Mouse (Mus musculus): Measurements from ENCODE around the gene Ahrr. TPM values are rescaled to one million over a fixed set of nuclear protein-coding genes. Genes with fewer than 3 reads are reported as not detected.

Ahrr gene
- polyA plus RNA-seq (2016; fragmentation: Nextera tagmentation; extraction: Ambion mirVana) = 1.3 and 1.6 TPM in 2 replicates

GRCm38 (mm10) chr13:74292167-74292566, at the start of gene Ahrr:
Gene Ahrr (minus strand): TSS chr13:74292331.
- WGBS = 1% methylated on average over 27 of the region's 27 CpGs
- peaks cover 19% of the 10 kb centered on the region for H3K27me3 ChIP-seq
- no peak for ATAC-seq (ENCODE audit: insufficient number of reproducible peaks, insufficient read depth, low FRiP score, low TSS enrichment, low read depth)
- H3K4me2 ChIP-seq = peak within 1 kb of the TSS; percentile 58
- H3K4me1 ChIP-seq (replicated peaks) = peaks cover 6% of the 10 kb centered on the region; the same call in 1 of the 2 replicates
- H3K27ac ChIP-seq = no peak within 1 kb of the TSS
- H3K36me3 ChIP-seq = no peaks in the 10 kb centered on the region
- no peaks in the 10 kb centered on the region for H3K9me3 ChIP-seq
- H3K9ac ChIP-seq (replicated peaks) = peak within 1 kb of the TSS; percentile 48
- H3K4me3 ChIP-seq (replicated peaks) = peak within 1 kb of the TSS; percentile 29

DNA sequence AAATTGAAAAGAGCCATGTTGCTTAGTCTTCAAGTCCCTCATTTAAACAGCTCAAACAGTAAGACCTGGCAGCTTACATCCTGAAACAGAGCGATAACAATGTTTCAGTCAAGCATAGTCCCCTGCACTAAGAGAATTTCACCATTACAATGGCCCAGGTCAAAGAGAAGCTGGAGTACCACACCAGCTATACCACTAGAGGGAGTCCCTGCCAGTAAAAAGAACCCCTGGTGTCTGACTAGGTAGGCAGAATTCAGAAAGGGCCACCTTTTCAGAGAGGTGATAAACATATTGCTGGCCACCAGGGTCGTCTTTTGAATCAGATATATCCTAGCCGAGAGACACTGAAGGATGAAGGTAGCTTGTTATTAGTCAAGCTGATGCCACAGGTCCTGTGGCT, 48.9 kb upstream of the Ahrr start:
- Histone ChIP-seq H3K9ac (replicated peaks) (no peak overlapping the region), H3K27me3 (no peaks in the 10 kb centered on the region), H3K4me1 (replicated peaks) (no peaks in the 10 kb centered on the region), H3K4me3 (replicated peaks) (no peak overlapping the region), H3K27ac (no peak overlapping the region), H3K36me3 (peaks cover 75% of the 10 kb centered on the region), H3K4me2 (no peak overlapping the region), H3K9me3 (no peaks in the 10 kb centered on the region)
- 58% methylated on average over 3 of the region's 3 CpGs for WGBS
- no peak; the same call in 1 of the 2 replicates for ATAC-seq (ENCODE audit: insufficient number of reproducible peaks, insufficient read depth, low FRiP score, low TSS enrichment, low read depth)

DNA sequence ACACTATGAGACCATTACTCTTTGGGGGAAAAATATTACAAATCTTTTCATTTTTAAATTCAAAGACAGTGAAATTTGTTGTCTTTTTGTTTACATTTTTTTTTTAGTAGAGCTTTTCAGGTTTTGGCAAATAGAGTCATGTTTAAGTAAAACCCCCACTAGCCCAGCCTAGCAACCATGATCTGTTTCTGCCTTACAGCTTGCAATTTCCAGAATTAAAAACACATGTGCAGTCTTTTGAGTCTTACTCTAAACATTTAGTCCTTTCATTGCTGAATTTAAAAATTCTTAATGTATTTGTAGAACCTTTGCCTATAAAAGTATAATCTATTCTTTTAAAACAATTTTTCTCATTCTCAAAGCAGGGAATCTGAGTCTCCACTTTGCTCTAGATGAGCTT, 37.2 kb upstream of the Ahrr start:
- H3K36me3 ChIP-seq = peaks cover 82% of the 10 kb centered on the region
- H3K4me3 ChIP-seq (replicated peaks) = no peak overlapping the region
- no peak overlapping the region for H3K9ac ChIP-seq (replicated peaks)
- H3K9me3 ChIP-seq = no peaks in the 10 kb centered on the region
- no peaks in the 10 kb centered on the region for H3K27me3 ChIP-seq
- H3K4me2 ChIP-seq = no peak overlapping the region
- no peak for ATAC-seq (ENCODE audit: insufficient number of reproducible peaks, insufficient read depth, low FRiP score, low TSS enrichment, low read depth)
- no peaks in the 10 kb centered on the region; the same call in 1 of the 2 replicates for H3K4me1 ChIP-seq (replicated peaks)
- no peak overlapping the region for H3K27ac ChIP-seq

DNA sequence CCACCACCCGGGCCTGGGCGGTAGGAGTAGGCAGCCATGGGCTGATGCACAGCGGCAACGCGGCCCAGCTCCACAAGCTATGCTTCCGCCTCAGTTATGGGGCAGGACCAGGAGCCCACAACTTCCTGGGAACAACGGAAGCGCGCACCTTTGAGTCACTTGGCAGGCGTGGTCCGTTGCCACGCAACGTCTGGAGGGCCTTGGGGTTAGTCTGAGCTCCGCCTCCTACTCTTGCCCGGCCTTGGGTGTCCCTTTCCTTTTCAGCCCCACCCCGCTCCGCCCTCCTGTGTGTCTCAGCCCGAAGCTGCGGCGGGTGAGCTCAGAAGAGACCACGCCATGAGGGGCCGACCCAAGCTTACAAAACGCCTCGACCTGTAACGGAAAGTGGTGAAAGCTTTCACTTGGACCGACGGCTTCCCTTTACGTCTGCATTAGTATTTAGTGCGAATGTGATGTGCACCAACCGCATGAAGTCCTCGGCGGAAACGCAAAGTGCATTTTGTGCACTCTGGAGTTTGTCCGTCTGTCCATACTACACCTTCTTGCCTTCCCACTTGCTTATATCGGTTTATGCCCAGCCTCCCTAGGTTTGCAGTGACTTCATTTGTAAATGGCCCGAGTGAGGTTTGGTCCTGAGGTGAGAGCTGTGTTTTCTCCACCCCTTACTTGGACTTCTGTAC, 25.2 kb upstream of the Ahrr start, which contains the start of gene Pdcd6:
TSS of gene Pdcd6 (minus strand) at position 411 of the 680 bp plus-strand sequence.
- peak; percentile 99 for ATAC-seq (ENCODE audit: insufficient number of reproducible peaks, insufficient read depth, low FRiP score, low TSS enrichment, low read depth)
- WGBS = under 1% methylated on average over 36 of the region's 36 CpGs
- H3K4me3 ChIP-seq (replicated peaks) = peak within 1 kb of the TSS; percentile 91
- no peaks in the 10 kb centered on the region for H3K27me3 ChIP-seq
- peaks cover 12% of the 10 kb centered on the region for H3K4me1 ChIP-seq (replicated peaks)
- peak within 1 kb of the TSS; percentile 81 for H3K9ac ChIP-seq (replicated peaks)
- peak within 1 kb of the TSS; percentile 69 for H3K27ac ChIP-seq
- peak within 1 kb of the TSS; percentile 80 for H3K4me2 ChIP-seq
- H3K9me3 ChIP-seq = no peaks in the 10 kb centered on the region
- peaks cover 35% of the 10 kb centered on the region for H3K36me3 ChIP-seq

- peak overlapping the region; percentile 69 for H3K27ac ChIP-seq
- no peaks in the 10 kb centered on the region for H3K9me3 ChIP-seq
- H3K4me1 ChIP-seq (replicated peaks) = peaks cover 12% of the 10 kb centered on the region
- H3K9ac ChIP-seq (replicated peaks) = peak overlapping the region; percentile 81
- peak overlapping the region; percentile 80 for H3K4me2 ChIP-seq
- ATAC-seq (ENCODE audit: insufficient number of reproducible peaks, insufficient read depth, low FRiP score, low TSS enrichment, low read depth) = peak; percentile 62; the same call in 1 of the 2 replicates
- WGBS = 4% methylated on average over 15 of the region's 15 CpGs
- H3K4me3 ChIP-seq (replicated peaks) = peak overlapping the region; percentile 91
- H3K27me3 ChIP-seq = no peaks in the 10 kb centered on the region
- peaks cover 29% of the 10 kb centered on the region for H3K36me3 ChIP-seq
These were observed 24.6 kb upstream of the Ahrr start for GRCm38 (mm10) chr13:74316789-74317169.

- no peak overlapping the region for H3K27ac ChIP-seq
- H3K4me1 ChIP-seq (replicated peaks) = peaks cover 12% of the 10 kb centered on the region
- ATAC-seq (ENCODE audit: insufficient number of reproducible peaks, insufficient read depth, low FRiP score, low TSS enrichment, low read depth) = no peak
- H3K4me3 ChIP-seq (replicated peaks) = peak overlapping the region; percentile 91
- WGBS = 25% methylated on average over 4 of the region's 4 CpGs
- H3K36me3 ChIP-seq = peaks cover 25% of the 10 kb centered on the region
- H3K4me2 ChIP-seq = peak overlapping the region; percentile 80
- H3K9me3 ChIP-seq = no peaks in the 10 kb centered on the region
- H3K27me3 ChIP-seq = no peaks in the 10 kb centered on the region
- H3K9ac ChIP-seq (replicated peaks) = peak overlapping the region; percentile 81
These were observed 24.3 kb upstream of the Ahrr start for GRCm38 (mm10) chr13:74316386-74316785.

DNA sequence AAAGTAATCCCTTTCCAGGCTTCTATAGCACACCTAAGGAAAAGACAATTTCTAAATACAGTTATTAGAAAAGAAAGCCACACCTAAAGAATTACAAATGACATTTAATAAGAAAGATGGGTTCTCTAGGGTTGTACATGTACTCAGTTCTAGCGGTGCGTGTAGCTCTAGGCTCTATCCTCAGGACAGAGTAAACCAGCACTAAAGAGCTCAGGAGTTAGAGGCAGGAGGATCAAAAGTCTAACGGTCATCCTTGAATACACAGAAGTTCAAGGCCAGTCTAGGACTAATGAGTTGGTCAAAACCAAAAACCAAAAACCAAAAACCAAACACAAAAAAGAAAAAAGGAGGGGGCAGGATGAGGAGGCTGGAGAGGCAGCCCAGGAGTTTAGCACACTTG, 22.5 kb upstream of the Ahrr start:
- no peaks in the 10 kb centered on the region for H3K9me3 ChIP-seq
- no peak for ATAC-seq (ENCODE audit: insufficient number of reproducible peaks, insufficient read depth, low FRiP score, low TSS enrichment, low read depth)
- H3K4me1 ChIP-seq (replicated peaks) = peaks cover 12% of the 10 kb centered on the region
- no peak overlapping the region for H3K4me2 ChIP-seq
- peaks cover 25% of the 10 kb centered on the region for H3K36me3 ChIP-seq
- H3K9ac ChIP-seq (replicated peaks) = no peak overlapping the region
- no peak overlapping the region for H3K27ac ChIP-seq
- 96% methylated on average over 3 of the region's 3 CpGs for WGBS
- H3K27me3 ChIP-seq = no peaks in the 10 kb centered on the region
- H3K4me3 ChIP-seq (replicated peaks) = no peak overlapping the region

DNA sequence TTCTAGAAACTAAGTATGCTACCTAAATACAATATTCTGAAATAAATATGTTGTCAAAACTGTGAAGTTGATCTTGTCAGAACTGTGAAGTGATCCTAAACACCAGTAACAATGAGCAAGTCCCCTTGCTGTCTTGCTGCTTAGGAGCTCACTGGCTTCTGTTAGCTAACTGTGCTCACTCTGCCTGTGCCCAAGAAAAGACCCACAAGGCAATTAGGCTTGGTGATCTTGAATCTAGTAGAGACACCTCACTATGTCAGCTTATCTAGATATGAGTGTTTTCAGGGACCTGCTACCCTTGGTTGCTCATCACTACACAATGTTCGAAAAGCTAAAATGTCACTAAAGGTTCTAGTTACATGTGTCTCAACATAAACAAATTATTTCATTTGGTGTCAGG, 13.6 kb upstream of the Ahrr start:
- Histone ChIP-seq H3K4me2 (no peak overlapping the region), H3K27ac (no peak overlapping the region), H3K9ac (replicated peaks) (no peak overlapping the region), H3K4me1 (replicated peaks) (no peaks in the 10 kb centered on the region), H3K9me3 (no peaks in the 10 kb centered on the region), H3K27me3 (no peaks in the 10 kb centered on the region), H3K4me3 (replicated peaks) (no peak overlapping the region), H3K36me3 (peaks cover 82% of the 10 kb centered on the region)
- WGBS = 95% methylated on average over 1 of the region's 1 CpGs
- no peak for ATAC-seq (ENCODE audit: insufficient number of reproducible peaks, insufficient read depth, low FRiP score, low TSS enrichment, low read depth)

GRCm38 (mm10) chr13:74305380-74305779, 13.2 kb upstream of the Ahrr start:
- Histone ChIP-seq H3K36me3 (peaks cover 78% of the 10 kb centered on the region), H3K9me3 (no peaks in the 10 kb centered on the region)
- 87% methylated on average over 6 of the region's 6 CpGs for WGBS

GRCm38 (mm10) chr13:74302050-74303037, 10.2 kb upstream of the Ahrr start:
- no peak overlapping the region for H3K9ac ChIP-seq (replicated peaks)
- no peak for ATAC-seq (ENCODE audit: insufficient number of reproducible peaks, insufficient read depth, low FRiP score, low TSS enrichment, low read depth)
- H3K27ac ChIP-seq = no peak overlapping the region
- WGBS = 83% methylated on average over 10 of the region's 10 CpGs
- no peak overlapping the region for H3K4me3 ChIP-seq (replicated peaks)
- no peaks in the 10 kb centered on the region for H3K27me3 ChIP-seq
- peaks cover 49% of the 10 kb centered on the region for H3K36me3 ChIP-seq
- H3K4me2 ChIP-seq = no peak overlapping the region
- no peaks in the 10 kb centered on the region for H3K4me1 ChIP-seq (replicated peaks)
- H3K9me3 ChIP-seq = no peaks in the 10 kb centered on the region

More at GRCm38 (mm10) chr13:74305380-74305779, 13.2 kb upstream of the Ahrr start:
- Histone ChIP-seq H3K4me3 (replicated peaks) (no peak overlapping the region), H3K27me3 (no peaks in the 10 kb centered on the region), H3K9ac (replicated peaks) (no peak overlapping the region), H3K4me2 (no peak overlapping the region), H3K4me1 (replicated peaks) (no peaks in the 10 kb centered on the region), H3K27ac (no peak overlapping the region)
- no peak for ATAC-seq (ENCODE audit: insufficient number of reproducible peaks, insufficient read depth, low FRiP score, low TSS enrichment, low read depth)

- H3K9me3 ChIP-seq = no peaks in the 10 kb centered on the region
- peak; percentile 45; the same call in 1 of the 2 replicates for ATAC-seq (ENCODE audit: insufficient number of reproducible peaks, insufficient read depth, low FRiP score, low TSS enrichment, low read depth)
- H3K4me2 ChIP-seq = no peak overlapping the region
- H3K36me3 ChIP-seq = peaks cover 42% of the 10 kb centered on the region
- no peaks in the 10 kb centered on the region for H3K4me1 ChIP-seq (replicated peaks)
- H3K4me3 ChIP-seq (replicated peaks) = no peak overlapping the region
- WGBS = 74% methylated on average over 6 of the region's 6 CpGs
- H3K27me3 ChIP-seq = no peaks in the 10 kb centered on the region
- no peak overlapping the region for H3K9ac ChIP-seq (replicated peaks)
- H3K27ac ChIP-seq = no peak overlapping the region
These were observed 9.5 kb upstream of the Ahrr start for GRCm38 (mm10) chr13:74301607-74301984.
